Mouse (Mus musculus) liver, embryonic 14.5 days (tissue): ENCODE results near the gene Gjb6.

ENCODE experiments used
- CTCF ChIP-seq: IDR thresholded peaks from 2 replicates; pipeline ENCODE4 v1.5.1; 2016; ENCODE audit warnings: antibody characterized with exemption, low read depth, control low read depth
- EP300 ChIP-seq: IDR thresholded peaks from 2 replicates; pipeline ENCODE4 v1.6.1; 2016; ENCODE audit warnings: antibody characterized with exemption, low read depth

DNA sequence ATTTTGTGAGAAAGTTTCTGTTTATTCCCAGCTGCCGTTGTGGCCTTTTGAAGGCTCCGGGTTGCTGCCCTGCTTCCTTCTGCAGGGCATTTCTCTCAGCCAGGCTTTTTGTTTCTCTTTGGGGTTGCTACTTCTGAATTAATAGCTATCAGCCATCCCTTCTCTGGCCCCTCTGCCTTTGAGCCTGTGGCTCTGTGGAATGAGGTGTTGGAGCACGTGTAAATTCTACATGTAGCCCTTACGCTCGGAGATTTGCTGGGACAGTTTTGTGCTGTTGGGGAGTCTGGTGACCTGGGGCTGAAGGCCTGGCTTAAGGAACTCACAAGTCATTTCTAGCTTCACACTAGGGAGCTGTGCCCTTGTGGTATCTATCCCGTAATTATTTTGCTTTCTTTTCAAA, 21.5 kb upstream of the Gjb6 start:
- TF ChIP-seq CTCF (no peak), EP300 (no peak)
